Mouse (Mus musculus): ENCODE data around the gene Adgrd1. TPM values are rescaled to one million over a fixed set of nuclear protein-coding genes. Genes with fewer than 3 reads are reported as not detected.

Gene Adgrd1
- total and polyA plus RNA-seq, 3 experiments = 0.04 to 0.07 TPM; not detected in 1

DNA sequence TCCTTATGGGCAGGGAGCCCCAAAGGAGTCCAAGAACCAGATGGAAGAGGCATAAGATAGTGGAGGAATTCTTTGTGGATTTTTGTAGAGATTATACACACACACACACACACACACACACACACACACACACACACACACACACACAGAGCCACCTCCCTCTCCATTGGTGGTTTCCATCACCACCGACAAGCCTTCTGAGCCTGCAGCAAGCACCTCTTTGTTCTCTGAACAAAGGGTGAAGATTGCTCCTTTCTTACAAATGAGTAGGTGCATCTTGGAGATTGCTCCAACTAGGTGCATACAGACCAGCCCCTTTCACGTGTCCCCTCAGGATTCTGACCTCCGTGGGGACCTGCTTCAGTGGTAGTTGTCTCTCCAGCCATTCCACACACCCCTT, 79.4 kb downstream of the Adgrd1 start:
- Histone ChIP-seq H3K79me2 (replicated peaks; ENCODE audit: control insufficient read depth, extremely low read depth, insufficient read depth, poor library complexity, severe bottlenecking) (no peaks in the 10 kb centered on the region), H3K4me3 (replicated peaks in 1 of 3; ENCODE audit: low read depth in 2 of 3, low read length in 2 of 3, poor library complexity in 1 of 3) (no peak overlapping the region), H3K36me3 (replicated peaks in 1 of 2; ENCODE audit: control insufficient read depth in 1 of 2, insufficient read depth in 1 of 2, low read length in 1 of 2) (no peaks in the 10 kb centered on the region), H3K4me1 (ENCODE audit: control insufficient read depth in 1 of 2, insufficient read depth in 2 of 2) (no peaks in the 10 kb centered on the region; a peak in 1 of 4 replicates), H3K9me3 (replicated peaks; ENCODE audit: low read length) (peaks cover 12% of the 10 kb centered on the region), H3K27me3 (replicated peaks) (peaks cover 4% of the 10 kb centered on the region), H3K4me2 (ENCODE audit: insufficient read depth, low read depth, poor library complexity, severe bottlenecking) (no peak overlapping the region), H3K9ac (ENCODE audit: insufficient read depth, low read depth) (no peak overlapping the region), H3K27ac (ENCODE audit: insufficient read depth, low read depth) (no peak overlapping the region)
- in situ Hi-C loops (cut with MboI; ENCODE audit: low pct_ligation_motif_present, low pct_unique_long_range_greater_than_20kb, low sequenced_read_pairs) (loop anchor here (5.0 kb wide), 1 partner anchor 114 kb away; no protein-coding TSS in a partner anchor), dilution Hi-C loops (cut with MboI; ENCODE audit: extremely low pct_ligation_motif_present, extremely low pct_unique_long_range_greater_than_20kb, low sequenced_read_pairs) (no loop called here)
- TF ChIP-seq RCOR1 (conservative IDR thresholded peaks at IDR 0.05; ENCODE audit: low read depth, low read length) (no peak), UBTF (IDR thresholded peaks at IDR 0.05; ENCODE audit: low read depth, low read length) (no peak), POLR2A (IDR thresholded peaks at IDR 0.05; ENCODE audit: low read depth, low read length) (no peak)
- no peak for DNase-seq (ENCODE audit: extremely low read depth)

- H3K4me3 ChIP-seq (replicated peaks in 1 of 3; ENCODE audit: low read depth in 2 of 3, low read length in 2 of 3, poor library complexity in 1 of 3) = peak overlapping the region in 2 of 3 experiments; percentile 10 to 35
- peaks cover 13% of the 10 kb centered on the region for H3K9me3 ChIP-seq (replicated peaks; ENCODE audit: low read length)
- dilution Hi-C loops (cut with MboI; ENCODE audit: extremely low pct_ligation_motif_present, extremely low pct_unique_long_range_greater_than_20kb, low sequenced_read_pairs) = no loop called here
- no peaks in the 10 kb centered on the region for H3K79me2 ChIP-seq (replicated peaks; ENCODE audit: control insufficient read depth, extremely low read depth, insufficient read depth, poor library complexity, severe bottlenecking)
- H3K27me3 ChIP-seq (replicated peaks) = peaks cover 1% of the 10 kb centered on the region
- H3K4me2 ChIP-seq (ENCODE audit: insufficient read depth, low read depth, poor library complexity, severe bottlenecking) = no peak overlapping the region
- no peaks in the 10 kb centered on the region for H3K36me3 ChIP-seq (replicated peaks in 1 of 2; ENCODE audit: control insufficient read depth in 1 of 2, insufficient read depth in 1 of 2, low read length in 1 of 2)
- no peak overlapping the region for H3K27ac ChIP-seq (ENCODE audit: insufficient read depth, low read depth)
- TF ChIP-seq CTCF (conservative IDR thresholded peaks at IDR 0.05 in 1 of 2, IDR thresholded peaks at IDR 0.05 in 1 of 2; ENCODE audit: low read depth in 2 of 2, low read length in 2 of 2) (peak; percentile 66 to 75), HCFC1 (IDR thresholded peaks at IDR 0.05; ENCODE audit: low read depth, low read length) (no peak), BHLHE40 (IDR thresholded peaks at IDR 0.05; ENCODE audit: low read depth, low read length) (no peak), CHD2 (IDR thresholded peaks at IDR 0.05; ENCODE audit: low read length) (no peak), KAT2A (IDR thresholded peaks at IDR 0.05; ENCODE audit: insufficient replicate concordance, low read length) (no peak), SMC3 (IDR thresholded peaks at IDR 0.05; ENCODE audit: low read depth, low read length) (peak; percentile 59), ZC3H11A (IDR thresholded peaks at IDR 0.05; ENCODE audit: low read depth, low read length) (no peak), ZKSCAN1 (IDR thresholded peaks at IDR 0.05; ENCODE audit: borderline replicate concordance, low read depth, low read length) (no peak), MEF2A (IDR thresholded peaks at IDR 0.05; ENCODE audit: borderline replicate concordance, low read depth, low read length) (no peak), IRF4 (IDR thresholded peaks at IDR 0.05; ENCODE audit: low read depth, low read length) (no peak), RAD21 (IDR thresholded peaks at IDR 0.05; ENCODE audit: low read depth, low read length) (peak; percentile 67), EP300 (IDR thresholded peaks at IDR 0.05; ENCODE audit: low read length) (no peak)
- DNase-seq (ENCODE audit: extremely low read depth) = peak; percentile 72
- no peaks in the 10 kb centered on the region; a peak in 1 of 4 replicates for H3K4me1 ChIP-seq (ENCODE audit: control insufficient read depth in 1 of 2, insufficient read depth in 2 of 2)
- in situ Hi-C loops (cut with MboI; ENCODE audit: low pct_ligation_motif_present, low pct_unique_long_range_greater_than_20kb, low sequenced_read_pairs) = loop anchor here (5.0 kb wide), 1 partner anchor 116 kb away; no protein-coding TSS in a partner anchor
- no peak overlapping the region for H3K9ac ChIP-seq (ENCODE audit: insufficient read depth, low read depth)
Measured at GRCm38 (mm10) chr5:129177697-129178511, 81.4 kb downstream of the Adgrd1 start.
